Mouse (Mus musculus) common myeloid progenitor, adult 5-6 weeks (primary cell): ENCODE results near the gene Rcn3. TPM values are rescaled to one million over a fixed set of nuclear protein-coding genes. Genes with fewer than 3 reads are reported as not detected.
"Not testable (repeated sequence)": the region's sequence is repeated elsewhere in the genome, so short reads cannot be mapped to it uniquely, and the experiment has no call there.

Experiments used
- ATAC-seq: replicated peaks from 2 replicates; pipeline ENCODE4 v1.8.0; 2016; ENCODE audit warnings: low read depth, mild to moderate bottlenecking, moderate TSS enrichment, inconsistent platforms; ENCODE audit not compliant: poor library complexity, severe bottlenecking
- total RNA-seq: library from RNA; stranded (forward); fragments of 200-1000, 187-1606 nt; gene quantifications from 2 replicates; pipeline ENCODE4 v1.2.3, GENCODE M21; 2017

Rcn3 gene
- total RNA-seq, 1 experiment from 2014 or later: 23.2 TPM

- ATAC-seq: no peak
Measured at GRCm38 (mm10) chr7:45125144-45125600, 33.2 kb upstream of the Rcn3 start.

DNA sequence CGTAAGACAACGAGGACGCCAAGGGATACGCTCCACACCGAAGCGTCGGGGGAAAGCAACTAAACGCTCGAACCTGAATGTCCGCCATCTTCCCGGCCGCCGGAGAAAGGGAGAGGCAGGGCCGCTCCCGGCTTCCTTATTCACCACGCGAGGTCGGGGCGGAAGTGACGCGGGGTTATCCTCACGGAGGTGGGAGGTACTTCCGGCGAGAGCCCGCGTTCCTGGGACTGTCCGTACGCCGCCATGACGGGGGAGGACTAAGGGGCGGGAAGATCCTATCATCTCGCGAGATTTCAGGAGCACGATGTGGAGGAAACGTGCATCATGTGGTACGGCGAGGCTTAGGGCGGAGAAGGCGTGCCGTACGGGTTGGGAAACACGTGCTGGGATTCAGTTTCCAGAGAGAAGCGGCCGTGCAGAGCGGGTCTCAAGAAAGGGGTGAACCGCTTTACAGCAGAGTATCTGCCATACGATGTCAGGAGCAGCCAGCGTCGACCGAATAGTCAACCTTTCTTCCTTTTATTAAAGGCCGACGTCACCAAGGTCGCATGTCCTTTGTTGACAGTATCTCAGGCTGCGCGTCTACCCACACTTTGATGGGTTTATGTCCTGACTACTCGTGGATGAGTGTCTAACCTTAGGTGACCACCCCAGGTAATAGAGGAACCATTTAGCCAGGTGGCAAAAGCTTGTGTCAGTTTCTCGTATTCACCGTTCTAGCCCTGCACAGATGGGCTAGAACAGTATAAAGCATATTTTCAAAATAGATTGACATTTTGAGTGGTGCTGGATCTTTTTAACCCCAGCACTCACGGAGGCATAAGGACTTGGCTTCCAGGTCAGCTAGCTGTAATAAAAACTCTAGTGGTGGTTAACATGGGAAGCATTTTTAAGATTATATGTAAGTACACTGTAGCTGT lies 32.5 kb upstream of the Rcn3 start, which contains the start of gene Rps11:
Rps11 (minus strand) TSS at position 216 of the 920 bp plus-strand sequence.
- ATAC-seq: peak; percentile 55

DNA sequence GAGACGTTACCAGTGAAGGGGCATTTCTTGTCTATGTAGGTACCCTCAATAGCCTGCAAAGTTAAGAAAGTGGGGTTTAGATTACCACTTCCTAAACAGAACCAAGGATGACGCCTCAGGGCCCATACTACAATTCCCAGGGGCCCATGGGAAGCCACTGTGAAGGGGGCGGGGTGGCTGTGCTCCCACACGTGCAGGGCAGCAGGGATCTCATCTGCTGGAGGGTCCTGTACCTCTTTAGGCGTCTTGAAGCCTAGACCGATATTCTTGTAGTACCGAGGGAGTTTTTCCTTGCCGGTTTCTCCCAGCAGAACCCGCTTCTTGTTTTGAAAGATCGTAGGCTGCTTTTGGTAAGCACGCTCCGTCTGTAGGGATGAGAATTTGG lies 31.2 kb upstream of the Rcn3 start:
- no peak for ATAC-seq

GRCm38 (mm10) chr7:45122561-45123185 lies 30.7 kb upstream of the Rcn3 start:
- ATAC-seq: no peak

- no peak for ATAC-seq
Measured at GRCm38 (mm10) chr7:45121966-45122365, 29.9 kb upstream of the Rcn3 start.

DNA sequence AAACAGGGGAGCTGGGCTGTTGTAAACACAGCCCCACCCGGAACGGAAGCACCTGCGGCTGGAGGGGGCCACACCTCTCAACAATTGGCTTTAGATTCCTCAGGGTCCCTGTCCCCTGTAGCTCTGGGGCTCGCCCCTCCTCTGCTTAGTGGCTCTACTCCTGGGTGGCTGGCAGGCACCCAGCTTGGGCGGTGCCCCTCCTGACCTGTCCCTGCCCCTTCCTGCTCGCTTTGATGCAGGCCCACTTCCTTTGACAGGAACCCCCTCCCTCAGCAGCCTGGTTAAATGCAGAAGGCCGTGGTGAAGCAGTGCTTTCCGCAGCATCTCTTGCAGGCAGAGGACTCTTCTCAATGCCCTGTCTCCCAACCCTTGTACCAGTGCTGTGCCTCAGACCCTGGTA lies 29.4 kb upstream of the Rcn3 start:
- ATAC-seq: peak; percentile 33

DNA sequence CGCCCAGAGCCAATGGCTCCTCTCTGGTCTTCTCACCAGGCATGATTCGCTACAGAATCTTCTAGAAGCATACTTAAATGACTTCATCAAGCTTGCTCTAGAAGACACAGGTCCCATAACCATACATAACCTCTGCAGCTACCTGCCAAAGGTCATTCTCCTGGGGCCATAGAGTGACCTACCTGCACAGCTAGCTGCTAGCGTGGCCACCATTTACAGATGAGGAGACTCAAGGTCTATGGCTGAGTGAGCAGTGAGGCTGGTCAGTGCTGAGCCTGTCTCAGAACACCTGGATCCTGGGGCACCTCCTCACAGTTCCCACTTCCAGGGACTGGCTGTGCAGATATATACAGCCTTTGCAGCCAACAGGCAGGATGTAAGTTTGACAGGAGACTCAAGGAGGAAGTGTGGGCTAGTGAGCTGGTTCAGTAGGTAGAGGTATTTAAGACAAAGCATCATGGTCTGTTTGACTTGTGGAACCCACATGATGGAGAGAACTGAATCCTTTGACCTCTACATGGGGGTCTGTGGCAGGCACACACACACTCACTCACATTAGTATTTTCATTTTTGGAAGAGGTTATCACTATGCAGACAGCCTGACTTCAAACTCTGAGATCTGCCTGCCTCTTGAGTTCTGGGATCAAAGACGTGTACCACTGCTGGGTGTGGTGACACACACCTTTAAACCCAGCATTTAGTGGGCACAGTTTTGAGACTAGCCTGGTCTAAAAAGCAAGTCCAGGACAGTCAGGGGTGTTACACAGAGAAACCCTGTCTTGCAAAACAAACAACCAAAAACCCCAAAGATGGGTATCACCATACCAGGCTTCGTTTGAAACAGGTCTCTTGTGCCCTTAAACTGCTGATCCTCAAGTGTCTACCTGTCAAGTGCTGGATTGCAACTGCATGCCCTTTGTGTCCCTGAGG lies 28.0 kb upstream of the Rcn3 start:
- ATAC-seq: no peak

DNA sequence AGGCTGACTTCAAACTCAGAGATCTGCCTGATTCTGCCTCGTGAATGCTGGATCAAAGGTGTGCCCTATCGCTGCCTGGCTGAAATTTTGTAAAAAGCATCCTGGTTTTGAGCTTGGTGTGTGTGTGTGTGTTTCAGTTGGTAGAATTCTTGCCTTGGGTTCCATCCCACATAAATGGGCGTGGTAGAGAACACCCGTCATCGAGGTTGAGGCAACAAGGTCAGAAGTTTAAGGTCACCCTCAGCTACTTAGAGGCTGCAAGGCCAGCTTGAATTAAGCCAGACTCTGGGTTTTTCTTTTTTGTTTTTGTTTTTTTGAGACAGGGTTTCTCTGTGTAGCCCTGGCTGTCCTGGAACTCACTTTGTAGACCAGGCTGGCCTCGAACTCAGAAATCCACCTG lies 26.3 kb upstream of the Rcn3 start:
- ATAC-seq: no peak

GRCm38 (mm10) chr7:45117566-45117965 lies 25.5 kb upstream of the Rcn3 start:
- no peak for ATAC-seq

DNA sequence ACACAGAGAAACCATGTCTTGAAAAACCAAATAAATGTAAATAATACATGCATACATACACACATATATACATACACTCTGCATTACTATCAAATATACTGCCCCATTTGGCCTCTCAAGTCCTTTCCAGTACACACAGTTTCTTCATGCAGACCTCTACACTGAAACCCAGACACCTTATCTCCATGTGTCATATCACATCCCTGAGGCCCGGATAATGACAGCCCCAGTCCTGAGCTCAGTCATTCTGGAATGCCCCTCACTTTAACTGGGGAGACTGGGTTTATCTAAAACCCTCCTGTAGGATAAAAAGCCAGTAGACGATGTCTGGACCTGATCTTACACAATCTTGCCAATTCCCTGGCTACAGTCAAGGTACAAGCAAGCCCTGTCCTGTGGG lies 21.5 kb upstream of the Rcn3 start:
- no peak for ATAC-seq

DNA sequence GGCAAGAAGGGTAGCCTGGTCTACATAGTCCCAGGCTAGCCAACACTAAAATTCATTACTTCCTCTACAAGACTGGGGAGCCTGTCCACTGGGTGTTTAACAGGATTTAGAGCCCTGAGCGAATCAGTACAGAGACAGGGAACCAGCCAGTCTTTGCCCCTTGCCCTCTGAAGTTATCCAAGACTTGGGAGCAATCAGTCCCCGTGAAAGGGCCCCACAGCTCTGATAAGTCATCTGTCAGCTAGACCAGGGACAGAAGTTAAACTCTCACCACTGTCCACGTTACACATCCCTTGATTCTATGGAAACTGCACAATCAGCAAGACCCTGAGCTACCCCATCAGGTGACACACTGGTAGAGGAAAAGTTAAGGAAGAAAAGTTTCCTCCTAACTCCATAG lies 20.5 kb upstream of the Rcn3 start:
- no peak for ATAC-seq

DNA sequence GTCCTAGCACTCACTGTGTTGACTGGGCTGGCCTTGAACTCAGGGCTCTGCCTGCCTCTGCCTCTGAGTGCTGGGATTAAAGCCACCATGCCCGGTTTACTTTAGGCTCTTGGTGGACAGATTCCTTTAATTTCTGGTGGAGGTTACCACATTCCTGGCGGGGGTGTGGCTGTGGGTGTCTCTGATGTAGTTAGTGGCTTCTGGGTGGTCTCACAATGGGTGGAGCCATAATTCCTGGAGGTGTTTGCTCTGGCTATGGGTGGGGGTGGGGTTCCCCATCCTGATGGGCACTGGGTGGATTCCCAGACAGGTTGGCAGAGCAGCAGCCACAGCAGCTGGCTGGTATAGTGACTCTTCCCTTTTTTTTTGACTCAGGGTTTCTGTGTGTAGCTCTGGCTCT lies 19.9 kb upstream of the Rcn3 start:
- ATAC-seq: no peak

DNA sequence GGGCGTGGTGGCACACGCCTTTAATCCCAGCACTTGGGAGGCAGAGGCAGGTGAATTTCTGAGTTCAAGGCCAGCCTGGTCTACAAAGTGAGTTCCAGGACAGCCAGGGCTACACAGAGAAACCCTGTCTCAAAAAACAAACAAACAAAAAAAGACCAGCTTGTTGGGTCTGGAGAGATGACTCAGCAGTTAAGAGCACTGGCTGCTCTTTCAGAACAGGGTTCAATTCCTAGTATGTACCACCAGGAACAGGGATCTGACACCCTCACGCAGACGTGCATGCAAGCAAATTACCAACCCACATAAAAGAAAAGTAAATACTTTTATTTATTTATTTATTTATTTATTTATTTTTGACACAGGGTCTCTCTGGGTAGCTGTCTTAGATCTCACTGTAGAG lies 18.1 kb upstream of the Rcn3 start:
- not testable (repeated sequence) for ATAC-seq

DNA sequence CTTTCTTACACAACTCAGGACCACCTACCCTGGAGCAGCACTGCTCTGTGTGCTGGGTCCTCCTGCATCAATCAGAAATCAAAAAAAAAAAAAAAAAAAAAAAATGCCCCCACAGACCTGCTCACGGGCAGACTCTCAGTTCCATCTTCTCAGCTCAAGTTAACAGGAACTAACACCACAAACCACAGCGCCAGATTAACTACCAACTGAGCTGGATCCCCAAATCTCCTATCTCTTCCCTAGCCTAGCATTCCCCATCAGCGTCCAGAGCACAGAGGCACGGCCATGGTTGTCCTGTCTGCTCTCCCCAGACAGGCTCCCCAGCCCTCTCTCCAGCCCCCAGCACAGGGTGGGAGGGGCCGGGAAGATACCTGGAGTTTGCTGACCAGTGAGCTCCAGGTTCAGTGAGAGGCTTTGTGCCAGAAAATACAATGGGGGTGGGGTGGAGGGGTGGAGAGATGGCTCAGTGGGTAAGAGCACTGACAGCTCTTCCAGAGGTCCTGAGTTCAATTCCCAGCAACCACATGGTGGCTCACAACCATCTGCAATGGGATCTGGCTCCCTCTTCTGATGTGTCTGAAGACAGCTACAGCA lies 15.1 kb upstream of the Rcn3 start:
- ATAC-seq: peak; percentile 56

DNA sequence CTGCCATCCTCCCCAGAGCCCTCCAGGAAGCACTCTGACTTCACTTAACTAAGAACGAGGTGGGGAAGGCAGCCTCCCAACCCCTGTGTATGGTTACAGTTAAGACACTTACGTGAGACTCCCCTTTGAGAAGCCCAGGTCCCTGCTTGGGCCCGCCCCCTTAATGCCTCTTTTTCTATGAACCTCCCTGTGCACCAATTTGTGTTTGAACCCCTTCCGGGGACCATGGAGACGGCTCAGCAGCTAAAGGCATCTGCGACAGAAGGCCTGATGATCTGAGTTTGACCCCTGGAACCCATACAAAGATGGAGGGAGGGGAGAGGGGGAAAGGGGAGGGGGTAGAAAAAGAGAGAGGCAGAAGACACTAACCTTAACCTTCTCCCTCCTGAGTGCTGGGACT lies 14.4 kb upstream of the Rcn3 start:
- ATAC-seq: no peak

GRCm38 (mm10) chr7:45105491-45105890 lies 13.5 kb upstream of the Rcn3 start:
- ATAC-seq: no peak

DNA sequence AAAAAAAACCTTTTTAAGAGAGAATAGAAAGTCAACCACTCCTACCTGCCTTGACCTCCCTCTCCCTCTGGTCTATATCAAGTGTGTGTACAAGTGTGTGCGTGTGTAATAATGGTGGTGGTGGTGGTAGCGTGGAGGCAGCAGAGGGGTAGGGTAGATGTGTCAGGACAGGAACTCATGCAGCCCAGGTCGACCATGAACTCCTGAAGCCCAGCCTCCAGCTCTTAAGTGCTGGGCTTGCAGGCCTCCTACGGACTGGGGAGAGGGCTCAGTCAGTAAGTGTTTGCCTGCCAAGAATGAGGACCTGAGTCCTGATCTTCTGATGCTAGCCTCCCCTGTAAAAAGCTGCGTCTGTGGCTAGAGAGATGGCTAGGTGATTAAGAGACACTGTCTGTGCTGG lies 12.9 kb upstream of the Rcn3 start:
- no peak for ATAC-seq

GRCm38 (mm10) chr7:45103652-45104180 lies 11.7 kb upstream of the Rcn3 start, which contains the start of gene Fcgrt:
Fcgrt (minus strand) TSS chr7:45103851.
- ATAC-seq: peak; percentile 88

DNA sequence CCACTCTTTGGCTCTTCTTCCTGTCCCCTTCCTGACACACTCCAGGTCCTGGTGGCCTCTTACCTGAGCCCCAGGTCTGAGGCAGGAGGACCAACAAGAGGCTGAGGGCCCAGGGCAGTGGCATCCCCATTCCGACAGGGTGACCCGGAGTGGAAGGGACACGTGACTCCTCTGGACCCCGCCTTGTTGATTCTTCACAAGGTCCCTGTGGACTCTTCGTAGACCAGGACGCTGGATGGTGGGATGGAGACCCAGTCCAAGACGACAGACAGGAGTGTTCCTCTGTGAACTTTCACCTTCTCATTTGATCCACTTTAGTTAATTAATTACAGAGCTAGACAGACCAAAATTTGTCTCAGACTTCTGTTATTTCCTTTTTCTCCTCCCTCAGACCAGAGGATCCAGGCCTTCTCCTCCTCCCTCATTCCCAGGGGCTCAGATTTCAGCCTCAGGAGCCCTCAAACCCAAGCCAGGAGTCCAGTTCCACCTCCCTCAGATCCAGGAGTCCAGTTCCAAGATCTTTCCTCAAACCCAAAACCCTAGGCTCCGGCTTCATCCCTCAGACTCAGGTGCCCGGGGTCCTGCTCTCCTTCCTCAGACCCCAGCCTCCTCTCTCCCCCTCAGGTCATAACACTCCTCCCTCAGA lies 11.0 kb upstream of the Rcn3 start:
- ATAC-seq: no peak
